Mouse (Mus musculus): ENCODE results near the gene Mrpl47. TPM values are rescaled to one million over a fixed set of nuclear protein-coding genes. Genes with fewer than 3 reads are reported as not detected.

Mrpl47 gene
- polyA plus RNA-seq, 1 experiment from 2014 or later = 42.7 TPM

GRCm38 (mm10) chr3:32689567-32689999 is 47.8 kb downstream of the Mrpl47 start:
- no peaks in the 10 kb centered on the region for H3K4me1 ChIP-seq (ENCODE audit: control insufficient read depth, insufficient read depth, low read length)
- WGBS = 89% methylated on average over 9 of the region's 9 CpGs
- no peaks in the 10 kb centered on the region for H3K36me3 ChIP-seq (ENCODE audit: control insufficient read depth, insufficient read depth, low read length)
- no peaks in the 10 kb centered on the region for H3K27me3 ChIP-seq (ENCODE audit: control insufficient read depth, insufficient read depth, low read length)
- H3K4me2 ChIP-seq (ENCODE audit: low read depth, severe bottlenecking) = no peak overlapping the region
- DNase-seq (ENCODE audit: low spot score) = no peak
- no peak overlapping the region for H3K4me3 ChIP-seq (ENCODE audit: low read depth, low read length)
- no peak overlapping the region for H3K27ac ChIP-seq (replicated peaks; ENCODE audit: low read depth, low read length)
- no peak overlapping the region for H3K9ac ChIP-seq (ENCODE audit: low read length)
- H3K9me3 ChIP-seq (ENCODE audit: control insufficient read depth, low read length) = no peaks in the 10 kb centered on the region
- no peak for ATAC-seq (ENCODE audit: insufficient number of reproducible peaks, low FRiP score, low TSS enrichment, low read depth)

GRCm38 (mm10) chr3:32687156-32687555 is 50.2 kb downstream of the Mrpl47 start:
- Histone ChIP-seq H3K36me3 (ENCODE audit: control insufficient read depth, insufficient read depth, low read length) (no peaks in the 10 kb centered on the region), H3K9me3 (ENCODE audit: control insufficient read depth, low read length) (no peaks in the 10 kb centered on the region), H3K27me3 (ENCODE audit: control insufficient read depth, insufficient read depth, low read length) (no peaks in the 10 kb centered on the region), H3K4me2 (ENCODE audit: low read depth, severe bottlenecking) (no peak overlapping the region), H3K27ac (replicated peaks; ENCODE audit: low read depth, low read length) (no peak overlapping the region), H3K4me3 (ENCODE audit: low read depth, low read length) (no peak overlapping the region), H3K9ac (ENCODE audit: low read length) (no peak overlapping the region), H3K4me1 (ENCODE audit: control insufficient read depth, insufficient read depth, low read length) (no peaks in the 10 kb centered on the region)
- ATAC-seq (ENCODE audit: insufficient number of reproducible peaks, low FRiP score, low TSS enrichment, low read depth) = no peak
- no peak for DNase-seq (ENCODE audit: low spot score)
- 27% methylated on average over 4 of the region's 4 CpGs for WGBS

- H3K27ac ChIP-seq (replicated peaks; ENCODE audit: low read depth, low read length) = no peak overlapping the region
- ATAC-seq (ENCODE audit: insufficient number of reproducible peaks, low FRiP score, low TSS enrichment, low read depth) = no peak
- DNase-seq (ENCODE audit: low spot score) = no peak
- no peak overlapping the region for H3K4me3 ChIP-seq (ENCODE audit: low read depth, low read length)
- H3K4me2 ChIP-seq (ENCODE audit: low read depth, severe bottlenecking) = no peak overlapping the region
- no peaks in the 10 kb centered on the region for H3K36me3 ChIP-seq (ENCODE audit: control insufficient read depth, insufficient read depth, low read length)
- H3K4me1 ChIP-seq (ENCODE audit: control insufficient read depth, insufficient read depth, low read length) = no peaks in the 10 kb centered on the region
- H3K27me3 ChIP-seq (ENCODE audit: control insufficient read depth, insufficient read depth, low read length) = no peaks in the 10 kb centered on the region
- H3K9ac ChIP-seq (ENCODE audit: low read length) = no peak overlapping the region
- H3K9me3 ChIP-seq (ENCODE audit: control insufficient read depth, low read length) = no peaks in the 10 kb centered on the region
- WGBS = 66% methylated on average over 1 of the region's 1 CpGs
Measured at GRCm38 (mm10) chr3:32686537-32686936, 50.9 kb downstream of the Mrpl47 start.

GRCm38 (mm10) chr3:32684631-32685030 is 52.8 kb downstream of the Mrpl47 start:
- H3K9me3 ChIP-seq (ENCODE audit: control insufficient read depth, low read length) = no peaks in the 10 kb centered on the region
- WGBS = 76% methylated on average over 3 of the region's 3 CpGs
- no peak overlapping the region for H3K4me3 ChIP-seq (ENCODE audit: low read depth, low read length)
- DNase-seq (ENCODE audit: low spot score) (no peak), ATAC-seq (ENCODE audit: insufficient number of reproducible peaks, low FRiP score, low TSS enrichment, low read depth) (no peak)
- no peaks in the 10 kb centered on the region for H3K4me1 ChIP-seq (ENCODE audit: control insufficient read depth, insufficient read depth, low read length)
- no peaks in the 10 kb centered on the region for H3K27me3 ChIP-seq (ENCODE audit: control insufficient read depth, insufficient read depth, low read length)
- no peak overlapping the region for H3K27ac ChIP-seq (replicated peaks; ENCODE audit: low read depth, low read length)
- H3K4me2 ChIP-seq (ENCODE audit: low read depth, severe bottlenecking) = no peak overlapping the region
- H3K36me3 ChIP-seq (ENCODE audit: control insufficient read depth, insufficient read depth, low read length) = no peaks in the 10 kb centered on the region
- no peak overlapping the region for H3K9ac ChIP-seq (ENCODE audit: low read length)

- DNase-seq (ENCODE audit: low spot score) (no peak), ATAC-seq (ENCODE audit: insufficient number of reproducible peaks, low FRiP score, low TSS enrichment, low read depth) (no peak)
- Histone ChIP-seq H3K4me3 (ENCODE audit: low read depth, low read length) (no peak overlapping the region), H3K9me3 (ENCODE audit: control insufficient read depth, low read length) (no peaks in the 10 kb centered on the region), H3K4me2 (ENCODE audit: low read depth, severe bottlenecking) (no peak overlapping the region), H3K4me1 (ENCODE audit: control insufficient read depth, insufficient read depth, low read length) (no peaks in the 10 kb centered on the region), H3K27me3 (ENCODE audit: control insufficient read depth, insufficient read depth, low read length) (no peaks in the 10 kb centered on the region), H3K36me3 (ENCODE audit: control insufficient read depth, insufficient read depth, low read length) (no peaks in the 10 kb centered on the region), H3K9ac (ENCODE audit: low read length) (no peak overlapping the region), H3K27ac (replicated peaks; ENCODE audit: low read depth, low read length) (no peak overlapping the region)
- 76% methylated on average over 11 of the region's 12 CpGs for WGBS
Measured at GRCm38 (mm10) chr3:32682910-32683531, 54.4 kb downstream of the Mrpl47 start.

- no peak overlapping the region for H3K27ac ChIP-seq (replicated peaks; ENCODE audit: low read depth, low read length)
- H3K4me1 ChIP-seq (ENCODE audit: control insufficient read depth, insufficient read depth, low read length) = no peaks in the 10 kb centered on the region
- no peaks in the 10 kb centered on the region for H3K36me3 ChIP-seq (ENCODE audit: control insufficient read depth, insufficient read depth, low read length)
- no peaks in the 10 kb centered on the region for H3K9me3 ChIP-seq (ENCODE audit: control insufficient read depth, low read length)
- no peaks in the 10 kb centered on the region for H3K27me3 ChIP-seq (ENCODE audit: control insufficient read depth, insufficient read depth, low read length)
- WGBS = 79% methylated on average over 6 of the region's 6 CpGs
- no peak for DNase-seq (ENCODE audit: low spot score)
- no peak overlapping the region for H3K9ac ChIP-seq (ENCODE audit: low read length)
- no peak overlapping the region for H3K4me2 ChIP-seq (ENCODE audit: low read depth, severe bottlenecking)
- H3K4me3 ChIP-seq (ENCODE audit: low read depth, low read length) = no peak overlapping the region
- no peak for ATAC-seq (ENCODE audit: insufficient number of reproducible peaks, low FRiP score, low TSS enrichment, low read depth)
Measured at GRCm38 (mm10) chr3:32676393-32676792, 61.0 kb downstream of the Mrpl47 start.

Other genes starting within 250 kb of the Mrpl47 start
- 0.28 TPM in 1 of 2 replicates, not detected in the other for gene Kcnmb3, start 245.4 kb downstream of the Mrpl47 start, polyA plus RNA-seq (2014; fragmentation: Nextera tagmentation; extraction: Ambion mirVana)
- gene Zfp639, start 227.3 kb downstream of the Mrpl47 start, polyA plus RNA-seq (2014; fragmentation: Nextera tagmentation; extraction: Ambion mirVana) = 49.0 and 52.1 TPM in 2 replicates
- 28.3 and 29.3 TPM in 2 replicates for gene Mfn1, start 208.1 kb downstream of the Mrpl47 start, polyA plus RNA-seq (2014; fragmentation: Nextera tagmentation; extraction: Ambion mirVana)
- 42.3 and 42.4 TPM in 2 replicates for gene Gnb4, start 121.0 kb downstream of the Mrpl47 start, polyA plus RNA-seq (2014; fragmentation: Nextera tagmentation; extraction: Ambion mirVana)
- gene Actl6a, start 31.3 kb downstream of the Mrpl47 start, polyA plus RNA-seq (2014; fragmentation: Nextera tagmentation; extraction: Ambion mirVana) = 259 and 263 TPM in 2 replicates
- 297 and 325 TPM in 2 replicates for gene Ndufb5, start 615 bp downstream of the Mrpl47 start, polyA plus RNA-seq (2014; fragmentation: Nextera tagmentation; extraction: Ambion mirVana)
- 3.8 and 6.3 TPM in 2 replicates for gene Usp13, start 79.9 kb upstream of the Mrpl47 start, polyA plus RNA-seq (2014; fragmentation: Nextera tagmentation; extraction: Ambion mirVana)

Measured in limb, embryonic 11.5 days (tissue).